In the genomic region with DNA sequence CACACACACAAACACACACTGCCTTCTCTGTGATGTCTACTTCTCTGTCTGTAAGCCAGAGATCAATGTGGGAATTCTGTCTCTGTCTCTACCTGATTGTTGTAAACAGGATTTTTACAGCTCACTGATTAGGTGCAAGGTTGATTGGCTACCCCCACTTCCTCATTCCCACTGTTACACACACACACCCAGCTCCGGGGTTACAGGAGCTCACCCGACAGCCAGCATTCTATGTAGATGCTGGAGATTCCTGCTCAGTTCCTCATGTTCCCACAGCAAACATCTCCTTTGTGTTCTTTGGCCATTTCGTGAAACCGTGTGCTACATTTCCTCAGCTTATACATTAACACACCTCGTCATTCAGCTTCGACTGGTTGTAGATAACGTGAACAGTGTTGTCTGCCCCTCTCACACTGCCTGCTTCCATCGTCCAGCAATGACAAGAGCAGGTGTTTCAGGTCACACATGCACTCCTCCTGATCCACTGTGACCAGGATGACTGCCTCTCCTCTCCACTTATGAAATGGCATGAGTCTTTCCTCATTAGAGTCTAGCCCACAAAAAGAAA, we compare ENCODE assay signal across 25 mouse cellular contexts.
A peak's percentile ranks its signal among the peaks of the same experiment; 100 is the strongest.
DNase-seq lines count a peak whose midpoint lies in the region; ATAC-seq and TF ChIP-seq lines count a peak whose summit lies in the region.
"Had no signal": no experiment of that assay in that cellular context is flagged by ENCODE, and none has a peak within 500 bp of the region (broad histone marks: within the 10 kb centered on the region; RNA-seq: fewer than 3 reads in every experiment).

No protein-coding gene starts in this region.

- DNase-seq in kidney, postnatal 0 days (ENCODE audit: low spot score): peak; percentile 2
- no peak for DNase-seq in kidney, adult 9 months
- peak; percentile 5 for DNase-seq in retina, postnatal 1 day
- DNase-seq in retina, embryonic 14.5 days (ENCODE audit: low spot score): no peak
- no peak for DNase-seq in spleen, adult 12 weeks (ENCODE audit: low spot score)
- DNase-seq: adrenal gland, postnatal 14 days; cerebellum, adult 11 months; cerebellum, adult 9-10 months; cerebellum, postnatal 36 days; gastrocnemius, postnatal 14 days; heart, adult 18-20 months; heart, postnatal 4 days; right cerebral cortex, postnatal 25 days; spleen, adult 18-20 months; thymus, postnatal 14 days had no signal

- H3K9me3 ChIP-seq in kidney, postnatal 0 days (replicated peaks; ENCODE audit: low read length): no peaks in the 10 kb centered on the region
- H3K9me3 ChIP-seq in stomach, embryonic 14.5 days (ENCODE audit: control insufficient read depth, low read depth, low read length): no peaks in the 10 kb centered on the region
- H3K9me3 ChIP-seq in forebrain, embryonic 13.5 days (replicated peaks): no peaks in the 10 kb centered on the region
- H3K9me3 ChIP-seq: hindbrain, embryonic 13.5 days; limb, embryonic 12.5 days; liver, embryonic 15.5 days; lung, embryonic 15.5 days; midbrain, embryonic 13.5 days had no signal

- no peak overlapping the region for H3K4me3 ChIP-seq in kidney, postnatal 0 days (replicated peaks; ENCODE audit: low read depth, low read length)
- H3K4me3 ChIP-seq in stomach, embryonic 14.5 days (ENCODE audit: low read depth, low read length): no peak overlapping the region
- H3K4me3 ChIP-seq in forebrain, embryonic 13.5 days: no peak overlapping the region
- H3K4me3 ChIP-seq: hindbrain, embryonic 13.5 days; limb, embryonic 12.5 days; liver, embryonic 15.5 days; lung, embryonic 15.5 days; midbrain, embryonic 13.5 days had no signal

- H3K27ac ChIP-seq in kidney, postnatal 0 days: no peak overlapping the region
- H3K27ac ChIP-seq in stomach, embryonic 14.5 days (ENCODE audit: low read length): no peak overlapping the region
- H3K27ac ChIP-seq in forebrain, embryonic 13.5 days: no peak overlapping the region
- H3K27ac ChIP-seq: hindbrain, embryonic 13.5 days; limb, embryonic 12.5 days; liver, embryonic 15.5 days; lung, embryonic 15.5 days; midbrain, embryonic 13.5 days had no signal

- no peak for TF ChIP-seq CTCF in kidney, postnatal 0 days (IDR thresholded peaks at IDR 0.05; ENCODE audit: low read depth)

- no peaks in the 10 kb centered on the region for H3K27me3 ChIP-seq in kidney, postnatal 0 days (ENCODE audit: insufficient read depth, low read length)
- H3K27me3 ChIP-seq in stomach, embryonic 14.5 days (ENCODE audit: control insufficient read depth, insufficient read depth, low read length): no peaks in the 10 kb centered on the region
- H3K27me3 ChIP-seq in forebrain, embryonic 13.5 days: no peaks in the 10 kb centered on the region
- H3K27me3 ChIP-seq: hindbrain, embryonic 13.5 days; limb, embryonic 12.5 days; liver, embryonic 15.5 days; lung, embryonic 15.5 days; midbrain, embryonic 13.5 days had no signal

- H3K36me3 ChIP-seq in kidney, postnatal 0 days (ENCODE audit: insufficient read depth, low read length): no peaks in the 10 kb centered on the region
- H3K36me3 ChIP-seq in stomach, embryonic 14.5 days (ENCODE audit: control insufficient read depth, insufficient read depth, low read length): no peaks in the 10 kb centered on the region
- H3K36me3 ChIP-seq in forebrain, embryonic 13.5 days (ENCODE audit: poor library complexity, severe bottlenecking): no peaks in the 10 kb centered on the region
- H3K36me3 ChIP-seq: hindbrain, embryonic 13.5 days; limb, embryonic 12.5 days; liver, embryonic 15.5 days; lung, embryonic 15.5 days; midbrain, embryonic 13.5 days had no signal

- no peak overlapping the region for H3K9ac ChIP-seq in kidney, postnatal 0 days (ENCODE audit: low read depth, low read length)
- no peak overlapping the region for H3K9ac ChIP-seq in stomach, embryonic 14.5 days (replicated peaks; ENCODE audit: low read depth, low read length)
- H3K9ac ChIP-seq in forebrain, embryonic 13.5 days: no peak overlapping the region
- H3K9ac ChIP-seq: hindbrain, embryonic 13.5 days; limb, embryonic 12.5 days; liver, embryonic 15.5 days; lung, embryonic 15.5 days; midbrain, embryonic 13.5 days had no signal

- 34% methylated on average over 8 of the region's 8 CpGs for WGBS in kidney, postnatal 0 days
- WGBS in stomach, embryonic 14.5 days: 46% methylated on average over 8 of the region's 8 CpGs
- 81% methylated on average over 8 of the region's 8 CpGs for WGBS in forebrain, embryonic 13.5 days

- no peaks in the 10 kb centered on the region for H3K4me1 ChIP-seq in kidney, postnatal 0 days (replicated peaks; ENCODE audit: insufficient read depth, low read length)
- H3K4me1 ChIP-seq in stomach, embryonic 14.5 days (ENCODE audit: control insufficient read depth, insufficient read depth, low read length): no peaks in the 10 kb centered on the region
- peaks cover 4% of the 10 kb centered on the region; the same call in 1 of the 2 replicates for H3K4me1 ChIP-seq in forebrain, embryonic 13.5 days
- H3K4me1 ChIP-seq: hindbrain, embryonic 13.5 days; limb, embryonic 12.5 days; liver, embryonic 15.5 days; lung, embryonic 15.5 days; midbrain, embryonic 13.5 days had no signal

- no peak overlapping the region for H3K4me2 ChIP-seq in kidney, postnatal 0 days (ENCODE audit: low read length)
- H3K4me2 ChIP-seq in stomach, embryonic 14.5 days (replicated peaks; ENCODE audit: low read depth, low read length): no peak overlapping the region
- H3K4me2 ChIP-seq in forebrain, embryonic 13.5 days: no peak overlapping the region
- H3K4me2 ChIP-seq: heart, embryonic 11.5 days; hindbrain, embryonic 13.5 days; limb, embryonic 12.5 days; liver, embryonic 15.5 days; lung, embryonic 15.5 days; midbrain, embryonic 13.5 days had no signal

- ATAC-seq in kidney, postnatal 0 days (replicated peaks; ENCODE audit: low FRiP score, low read depth): 0 out of 2 replicates have a peak, but pooled peaks have one; percentile 49
- ATAC-seq in stomach, embryonic 14.5 days (ENCODE audit: insufficient number of reproducible peaks, insufficient read depth, low FRiP score, low read depth): peak; percentile 46
- ATAC-seq in forebrain, embryonic 13.5 days: no peak
- ATAC-seq: CD4-positive, CD25-positive, alpha-beta regulatory T cell, adult 4 months; forebrain, embryonic 14.5 days; midbrain, embryonic 13.5 days had no signal

Comparison
In these comparisons a context has a peak if more than half of its experiments do, and no peak if none do; other contexts are left out.
1. DNase-seq: peak in kidney, postnatal 0 days (single experiment) and retina, postnatal 1 day (single experiment); none in kidney, adult 9 months (single experiment), retina, embryonic 14.5 days (single experiment) and spleen, adult 12 weeks (single experiment).